Mouse (Mus musculus) inflammation-experienced regulatory T-cells, adult 6 months (primary cell): ENCODE data around the gene Olfr874. TPM values are rescaled to one million over a fixed set of nuclear protein-coding genes. Genes with fewer than 3 reads are reported as not detected.
"Not testable (repeated sequence)": the region's sequence is repeated elsewhere in the genome, so short reads cannot be mapped to it uniquely, and the experiment has no call there.

Experiments
- ATAC-seq: one replicate; pipeline ENCODE4 v1.8.0; 2017
- polyA plus RNA-seq, 3 experiments: library from polyadenylated mRNA; unstranded; fragments of 100-300 nt; shearing (Covaris generic); gene quantifications; one replicate each; pipeline ENCODE4 v1.2.1; 2017

Olfr874 gene
- not detected for polyA plus RNA-seq

DNA sequence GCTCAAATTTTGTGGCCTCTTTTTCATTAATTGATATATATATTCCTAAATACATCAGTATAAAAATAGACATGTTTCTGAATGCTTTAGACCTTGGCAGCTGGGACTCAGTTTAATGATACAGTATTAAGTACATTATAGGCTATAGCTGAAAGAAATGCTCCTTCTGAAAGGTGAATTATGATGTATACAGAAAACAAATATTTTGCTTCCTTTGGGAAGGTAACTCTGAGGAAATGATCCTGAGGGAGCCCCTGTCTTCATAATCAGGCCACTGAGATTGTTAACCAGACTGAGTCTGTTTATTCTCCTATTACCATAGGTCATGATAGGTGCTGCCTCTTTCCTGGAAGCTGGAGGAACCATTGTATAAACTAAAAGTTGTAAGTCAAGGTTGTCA lies at the start of gene Olfr874:
Gene Olfr874 (plus strand): TSS at position 301 of the 400 bp plus-strand sequence.
- ATAC-seq, result no peak

- ATAC-seq, result no peak
These were observed 28.8 kb upstream of the Olfr874 start, which contains the start of gene Olfr160 for GRCm38 (mm10) chr9:37716150-37716549. Gene Olfr160 (minus strand): TSS chr9:37716250.

- no peak for ATAC-seq
These were observed 10.6 kb upstream of the Olfr874 start for GRCm38 (mm10) chr9:37734310-37734709.

- ATAC-seq, result no peak
These were observed 5.6 kb downstream of the Olfr874 start for GRCm38 (mm10) chr9:37750319-37751075.

DNA sequence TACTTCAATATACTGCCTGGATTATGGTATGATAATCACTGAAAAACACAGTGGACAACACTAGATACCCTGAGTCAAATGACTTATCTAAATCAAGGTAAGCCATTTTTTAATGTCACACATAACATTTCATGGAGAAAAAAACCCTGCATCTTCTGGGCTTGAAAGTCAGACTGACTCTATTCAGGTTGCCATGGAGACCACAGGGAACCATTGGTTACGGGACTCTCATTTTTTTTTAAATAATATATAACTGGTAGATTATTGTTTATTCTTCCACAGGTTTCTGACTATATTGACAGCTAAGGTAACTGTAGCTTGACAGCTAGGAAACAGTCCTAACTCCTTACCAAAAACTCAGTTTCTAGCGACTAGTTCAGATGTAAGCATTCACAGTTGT lies 6.6 kb downstream of the Olfr874 start:
- no peak for ATAC-seq

- no peak for ATAC-seq
These were observed 7.1 kb downstream of the Olfr874 start for GRCm38 (mm10) chr9:37752006-37752405.

DNA sequence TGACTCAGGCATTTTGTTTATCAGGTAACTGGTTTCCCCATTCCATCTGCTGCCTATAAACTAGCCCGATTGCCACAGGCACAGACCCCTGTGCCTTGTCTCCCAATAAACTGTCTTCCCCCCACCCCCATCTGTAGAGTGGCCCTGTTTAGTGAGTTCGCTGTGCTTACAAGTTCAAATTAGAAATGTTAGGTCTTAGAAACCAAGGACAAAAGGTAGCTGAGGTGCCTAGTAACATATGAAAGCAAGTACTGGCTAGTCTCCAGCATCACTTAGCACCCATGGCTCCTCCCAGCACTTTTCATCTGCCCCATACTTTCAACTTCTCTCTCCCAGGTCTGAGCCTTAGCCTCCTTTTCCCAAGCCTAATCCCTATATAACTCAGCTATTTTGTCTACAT lies 16.8 kb downstream of the Olfr874 start:
- ATAC-seq, result no peak

GRCm38 (mm10) chr9:37762541-37762940 lies 17.6 kb downstream of the Olfr874 start:
- no peak for ATAC-seq

- no peak for ATAC-seq
These were observed 25.8 kb downstream of the Olfr874 start for GRCm38 (mm10) chr9:37770661-37771060.

GRCm38 (mm10) chr9:37771759-37772158 lies 26.9 kb downstream of the Olfr874 start, which contains the start of gene Olfr875:
Gene Olfr875 (plus strand): TSS chr9:37771857.
- ATAC-seq, result no peak

DNA sequence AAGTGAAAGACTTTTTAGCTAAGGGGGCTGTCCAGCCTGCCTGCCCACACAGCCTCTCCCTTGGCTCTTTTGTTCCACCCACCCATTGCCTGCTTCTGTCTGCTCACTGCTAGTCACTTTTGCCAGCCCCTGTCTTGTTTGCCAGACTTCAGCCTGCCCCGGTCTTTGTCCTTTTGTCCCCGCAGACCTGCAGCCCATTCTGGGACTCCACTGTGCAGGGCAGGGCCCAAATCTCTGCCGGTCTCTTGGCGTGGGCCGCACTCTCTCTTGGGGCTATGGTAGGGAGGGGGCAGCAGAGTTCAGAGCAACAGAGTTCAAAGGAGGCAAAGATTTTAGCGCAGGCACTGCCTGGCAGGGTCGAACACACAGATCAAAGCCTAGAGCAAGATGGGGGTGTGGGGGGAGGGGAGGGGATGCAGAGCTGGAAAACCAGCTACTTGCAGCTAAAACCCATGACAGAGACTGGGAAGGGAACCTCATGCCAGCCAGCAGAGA lies 37.9 kb downstream of the Olfr874 start:
- no peak for ATAC-seq

GRCm38 (mm10) chr9:37783394-37784387 lies 38.8 kb downstream of the Olfr874 start:
- ATAC-seq, result not testable (repeated sequence)

DNA sequence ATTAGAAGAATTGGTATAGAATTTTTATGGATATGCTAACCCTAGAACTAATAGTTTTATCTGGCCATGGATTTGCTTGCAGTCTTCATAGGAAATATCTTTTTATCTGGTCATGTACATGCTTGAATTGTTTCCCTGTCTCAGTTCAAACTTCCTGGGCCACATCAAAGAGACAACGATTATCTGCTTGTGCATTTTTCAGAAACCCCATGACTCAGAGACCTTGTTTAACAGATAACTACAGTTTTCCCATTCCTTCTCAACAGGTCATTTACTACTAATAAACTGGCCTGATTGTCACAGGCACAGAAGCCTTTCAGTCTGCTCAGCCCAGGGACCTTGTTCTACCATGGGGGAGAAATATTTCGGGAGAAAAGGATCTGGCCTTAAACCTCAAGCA lies 41.5 kb downstream of the Olfr874 start:
- ATAC-seq, result no peak

Other genes with a start within 250 kb of the Olfr874 start
- under 1 TPM in 1 of 3 experiments, not detected in 2; 0.69 TPM for gene Esam, start 217.0 kb upstream of the Olfr874 start, polyA plus RNA-seq
- gene Vsig2, start 205.9 kb upstream of the Olfr874 start, polyA plus RNA-seq, result under 1 TPM in 1 of 3 experiments, not detected in 2; 0.54 TPM
- 10 to 100 TPM in 1 of 3 experiments, under 1 TPM in 1, not detected in 1; 0.58 to 21.3 TPM for gene Nrgn, start 192.2 kb upstream of the Olfr874 start, polyA plus RNA-seq
- gene Siae, start 189.4 kb upstream of the Olfr874 start, polyA plus RNA-seq, result 10 to 100 TPM; 11.7 to 19.8 (median 13.9) TPM
- 1 to 10 TPM in 2 of 3 experiments, not detected in 1; 1.2 to 1.4 TPM for gene Spa17, start 131.4 kb upstream of the Olfr874 start, polyA plus RNA-seq
- gene Tbrg1, start 87.8 kb upstream of the Olfr874 start, polyA plus RNA-seq, result 100 to 1,000 TPM; 190 to 216 (median 204) TPM
- gene Panx3, start 75.9 kb upstream of the Olfr874 start, polyA plus RNA-seq, result not detected
- not detected for gene Olfr160, start 28.9 kb upstream of the Olfr874 start, polyA plus RNA-seq
- not detected for gene Olfr875, start 26.8 kb downstream of the Olfr874 start, polyA plus RNA-seq
- not detected for gene Olfr876, start 57.9 kb downstream of the Olfr874 start, polyA plus RNA-seq
- gene Olfr877, start 109.2 kb downstream of the Olfr874 start, polyA plus RNA-seq, result under 1 TPM in 1 of 3 experiments, not detected in 2; 0.20 TPM
- gene Olfr145, start 151.6 kb downstream of the Olfr874 start, polyA plus RNA-seq, result not detected
- under 1 TPM; 0.13 to 0.27 (median 0.13) TPM for gene Olfr878, start 172.7 kb downstream of the Olfr874 start, polyA plus RNA-seq
- not detected for gene Olfr881, start 246.7 kb downstream of the Olfr874 start, polyA plus RNA-seq